Mouse (Mus musculus) megakaryocyte, embryonic 14.5 days (primary cell): ENCODE data around the gene Lrrc4b.

ENCODE experiments used
- FLI1 ChIP-seq: IDR thresholded peaks from 2 replicates; pipeline ENCODE4 v1.6.1; 2012; ENCODE audit warnings: low read length, inconsistent platforms, mixed read lengths
- GATA1 ChIP-seq: IDR thresholded peaks from 3 replicates; pipeline ENCODE4 v1.6.1; 2012; ENCODE audit warnings: mixed read lengths, low read length, inconsistent platforms, borderline replicate concordance

- no peak for TF ChIP-seq GATA1
- no peak for TF ChIP-seq FLI1
These were observed 43.1 kb upstream of the Lrrc4b start, which contains the start of gene 1700008O03Rik for GRCm38 (mm10) chr7:44385720-44386119.
